Mouse (Mus musculus) heart, adult 11 months (tissue): ENCODE data around the gene Tecr.
A peak's percentile ranks its signal among the peaks of the same experiment; 100 is the strongest.

Experiments used
- DNase-seq: peaks from one replicate; pipeline ENCODE4 v3.0.0; 2022

The Tecr gene

DNA sequence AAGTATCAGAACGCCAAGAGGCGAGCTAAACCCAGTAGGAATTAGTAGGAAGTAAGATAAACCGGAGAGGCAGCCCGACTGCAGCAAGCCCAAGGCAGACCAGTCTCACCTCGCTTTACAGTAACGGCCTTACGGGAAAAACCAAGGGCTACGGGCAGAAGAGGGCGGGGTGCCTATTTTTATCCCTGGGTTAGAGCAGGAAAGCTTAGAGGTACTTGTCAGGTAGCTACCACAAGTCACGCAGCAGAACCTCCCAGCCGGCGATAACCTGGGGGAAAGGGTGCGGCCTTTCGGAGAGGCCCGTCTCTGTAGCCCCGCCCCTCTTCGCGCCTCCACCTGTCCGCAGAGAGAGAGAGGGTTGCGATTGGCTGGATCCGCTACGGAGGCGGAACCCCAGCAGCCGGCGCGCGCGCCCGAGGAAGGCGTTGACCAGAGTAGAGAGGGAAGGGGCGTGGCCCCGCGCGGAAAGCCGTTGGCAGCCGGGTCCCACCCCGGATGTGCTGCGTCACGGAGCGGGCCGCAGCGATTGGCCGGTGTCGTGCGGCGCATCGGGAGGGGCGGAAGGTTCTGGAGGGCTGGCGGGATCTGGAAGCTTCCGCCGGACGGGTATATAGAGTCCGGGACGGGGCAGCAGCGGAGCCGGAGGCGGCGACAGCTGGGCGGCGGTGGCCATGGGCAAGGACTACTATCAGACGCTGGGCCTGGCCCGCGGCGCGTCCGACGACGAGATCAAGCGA is at the start of gene Tecr, which contains the start of gene Dnajb1:
Gene Tecr (minus strand): TSS at position 311 of the 737 bp plus-strand sequence.
Gene Dnajb1 (plus strand): TSS at position 533 of the 737 bp plus-strand sequence.
- DNase-seq = peak; percentile 100

DNA sequence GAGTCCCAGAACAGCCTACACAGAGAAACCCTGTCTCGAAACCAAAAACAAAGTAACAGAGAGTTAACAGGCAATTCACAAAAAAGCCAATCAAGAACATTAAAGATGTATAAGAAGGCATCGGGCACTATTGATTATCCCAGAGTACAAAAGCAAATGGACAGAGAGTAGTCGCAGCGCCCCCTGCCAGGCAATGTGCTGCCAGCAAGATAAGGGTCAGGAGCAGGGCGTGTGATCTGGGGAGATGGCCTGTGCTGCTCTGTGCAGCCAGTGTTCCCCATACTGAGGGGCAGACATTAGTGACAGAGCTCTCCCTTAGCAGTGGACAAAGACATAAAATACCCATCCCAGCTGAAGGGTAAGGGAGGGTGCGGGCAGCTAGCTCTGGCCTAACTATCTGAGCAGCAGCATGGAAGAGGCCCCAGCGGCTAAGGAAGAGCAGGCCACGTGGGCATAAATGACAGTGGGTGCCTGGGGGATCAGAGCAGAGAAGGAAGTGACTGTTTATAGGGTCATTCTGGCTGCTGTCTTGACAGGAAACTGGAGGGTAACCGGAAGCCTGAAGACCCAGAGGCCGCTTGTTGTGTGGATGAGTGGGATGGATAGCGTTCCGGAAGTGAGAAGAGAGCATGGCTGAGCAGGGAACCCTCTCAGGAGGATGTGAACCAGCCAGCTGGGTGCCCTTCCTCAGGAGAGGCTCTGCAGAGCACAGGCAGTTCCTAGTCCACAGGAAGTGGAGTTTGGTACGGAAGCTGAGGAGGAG is 48.9 kb upstream of the Tecr start:
- peak; percentile 97 for DNase-seq

- DNase-seq = peak; percentile 90
These were observed 48.3 kb upstream of the Tecr start for GRCm38 (mm10) chr8:83656043-83656442.

GRCm38 (mm10) chr8:83654725-83655124 is 47.0 kb upstream of the Tecr start:
- peak; percentile 88 for DNase-seq

GRCm38 (mm10) chr8:83653662-83654017 is 45.9 kb upstream of the Tecr start:
- DNase-seq = no peak

DNA sequence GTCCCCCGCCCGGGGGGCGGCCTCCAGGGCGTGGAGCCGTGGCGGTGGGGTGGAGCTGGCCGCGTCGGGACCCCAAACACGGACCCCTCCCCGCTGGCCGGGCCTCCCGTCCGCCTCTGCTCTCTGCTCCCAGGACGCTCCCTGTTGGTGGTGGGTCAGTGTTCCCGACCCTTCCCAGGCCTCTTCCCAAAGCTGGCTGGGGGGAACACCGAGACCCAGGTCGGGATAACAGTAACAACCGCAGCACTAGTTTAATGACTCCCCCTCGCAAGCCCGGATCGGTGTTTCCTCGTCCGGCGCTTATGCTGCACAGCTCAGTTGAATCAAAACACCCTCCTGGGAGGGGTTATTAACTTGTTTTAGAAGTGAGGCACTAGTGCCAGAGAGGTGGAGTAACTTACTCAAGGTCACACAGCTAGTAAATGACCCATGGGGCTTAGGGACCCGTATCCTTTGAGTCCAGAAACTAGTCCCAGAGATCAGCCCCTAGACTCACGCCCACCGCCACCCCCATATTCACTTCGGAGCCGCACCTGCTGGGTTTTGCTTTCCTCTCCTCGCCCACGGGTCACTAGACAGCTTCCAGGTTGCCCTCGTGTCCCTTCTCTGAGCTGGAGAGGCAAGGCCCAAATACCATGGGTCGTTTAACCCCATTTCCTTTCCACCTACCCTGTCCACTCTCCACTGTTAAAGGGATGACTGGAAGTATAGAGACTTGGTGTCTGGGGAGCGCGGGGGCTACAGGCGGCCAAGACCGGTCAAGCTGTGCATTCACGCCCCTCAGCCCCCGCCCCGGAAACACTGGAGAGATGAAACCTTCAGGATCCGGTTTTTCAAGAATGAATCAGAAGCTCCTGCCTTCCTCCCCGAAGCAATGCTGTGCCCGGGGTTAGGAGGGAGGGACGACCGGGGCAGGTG is 45.2 kb upstream of the Tecr start:
- DNase-seq = peak; percentile 96

GRCm38 (mm10) chr8:83652030-83652743 is 44.4 kb upstream of the Tecr start, which contains the start of gene Gipc1:
Gipc1 (plus strand) TSS chr8:83652677.
- peak; percentile 100 for DNase-seq

DNA sequence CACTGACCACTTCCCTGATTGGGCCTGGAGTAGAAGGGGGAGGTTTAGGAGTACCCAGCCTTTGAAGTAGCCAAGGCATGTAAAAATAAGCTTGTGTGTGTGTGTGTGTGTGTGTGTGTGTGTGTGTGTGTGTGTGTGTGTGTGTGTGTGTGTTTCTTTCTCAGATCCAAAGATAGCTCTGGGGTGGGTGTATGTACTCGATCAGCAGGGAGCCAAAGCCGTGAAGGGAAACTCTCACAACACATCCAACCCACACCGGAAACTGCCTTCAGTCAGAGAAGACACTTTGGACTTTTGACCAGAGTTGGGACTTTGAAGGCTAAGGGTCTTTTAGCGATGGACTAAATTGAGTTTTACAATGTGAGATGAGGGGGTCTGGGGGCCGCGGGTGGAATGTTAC is 41.9 kb upstream of the Tecr start:
- peak; percentile 75 for DNase-seq

DNA sequence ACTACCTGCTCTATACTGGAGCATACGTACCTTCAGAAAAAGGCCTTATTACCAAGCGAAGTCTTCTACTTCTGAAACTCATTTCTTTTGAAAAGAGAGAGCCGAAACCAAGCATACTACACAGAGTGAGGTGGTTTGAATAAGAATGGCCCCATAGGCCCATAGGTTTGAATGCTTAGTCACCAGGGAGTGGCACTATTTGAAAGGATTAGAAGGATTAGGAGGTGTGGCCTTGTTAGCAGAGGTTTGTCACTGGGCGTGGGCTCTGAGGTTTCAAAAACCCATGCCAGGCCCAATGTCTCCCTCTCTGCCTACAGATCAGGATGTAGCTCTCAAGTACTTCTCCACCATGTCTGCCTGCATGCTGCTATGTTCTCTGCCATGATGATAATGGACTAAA is 40.3 kb upstream of the Tecr start:
- DNase-seq = peak; percentile 5

- DNase-seq = peak; percentile 74
These were observed 39.7 kb upstream of the Tecr start for GRCm38 (mm10) chr8:83647511-83647910.

DNA sequence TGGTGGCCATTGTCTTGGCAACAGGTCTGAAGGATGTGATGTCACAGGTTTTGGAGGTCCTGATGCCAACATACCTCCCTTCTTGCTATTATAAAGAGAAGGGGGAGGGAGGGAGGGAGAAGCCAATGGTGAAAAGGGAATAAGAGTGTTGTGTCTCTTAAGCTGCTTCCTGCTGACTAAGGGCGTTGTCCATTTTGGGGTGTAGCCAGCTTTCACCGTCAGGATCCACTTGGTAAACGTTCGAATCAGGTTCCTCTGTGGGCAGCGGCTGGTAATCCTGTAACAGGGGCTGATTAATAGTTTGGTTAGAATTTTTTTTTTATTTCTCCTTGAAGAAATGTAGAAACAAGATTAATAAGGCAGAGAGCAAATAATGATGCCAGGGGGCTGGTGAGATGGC is 31.9 kb upstream of the Tecr start:
- DNase-seq = no peak

DNA sequence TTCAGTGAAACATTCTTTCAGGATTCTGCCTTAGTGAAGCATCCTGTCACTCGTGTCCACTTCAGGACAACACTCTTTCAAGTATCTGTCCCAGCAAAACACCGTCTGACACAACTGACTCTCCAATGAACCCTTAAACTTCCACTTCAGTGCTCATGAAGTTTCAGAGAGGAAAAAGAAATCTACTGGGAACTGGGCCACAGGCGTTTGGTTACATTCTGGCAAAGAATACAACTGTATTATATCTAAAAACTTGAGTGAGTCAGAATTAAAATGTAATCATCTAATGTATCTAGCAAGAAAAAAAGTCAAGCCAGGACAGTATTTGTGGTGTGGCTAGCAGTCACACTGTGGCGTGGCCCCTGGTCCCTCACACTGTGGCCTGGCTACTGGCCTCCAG is 31.1 kb upstream of the Tecr start:
- DNase-seq = no peak

GRCm38 (mm10) chr8:83632083-83632707 is 24.4 kb upstream of the Tecr start:
- DNase-seq = no peak

GRCm38 (mm10) chr8:83625676-83626299 is 18.0 kb upstream of the Tecr start:
- peak; percentile 80 for DNase-seq

- DNase-seq = peak; percentile 80
These were observed 17.0 kb upstream of the Tecr start for GRCm38 (mm10) chr8:83624739-83625138.

- peak; percentile 80 for DNase-seq
These were observed 15.8 kb upstream of the Tecr start for GRCm38 (mm10) chr8:83623549-83623948.

DNA sequence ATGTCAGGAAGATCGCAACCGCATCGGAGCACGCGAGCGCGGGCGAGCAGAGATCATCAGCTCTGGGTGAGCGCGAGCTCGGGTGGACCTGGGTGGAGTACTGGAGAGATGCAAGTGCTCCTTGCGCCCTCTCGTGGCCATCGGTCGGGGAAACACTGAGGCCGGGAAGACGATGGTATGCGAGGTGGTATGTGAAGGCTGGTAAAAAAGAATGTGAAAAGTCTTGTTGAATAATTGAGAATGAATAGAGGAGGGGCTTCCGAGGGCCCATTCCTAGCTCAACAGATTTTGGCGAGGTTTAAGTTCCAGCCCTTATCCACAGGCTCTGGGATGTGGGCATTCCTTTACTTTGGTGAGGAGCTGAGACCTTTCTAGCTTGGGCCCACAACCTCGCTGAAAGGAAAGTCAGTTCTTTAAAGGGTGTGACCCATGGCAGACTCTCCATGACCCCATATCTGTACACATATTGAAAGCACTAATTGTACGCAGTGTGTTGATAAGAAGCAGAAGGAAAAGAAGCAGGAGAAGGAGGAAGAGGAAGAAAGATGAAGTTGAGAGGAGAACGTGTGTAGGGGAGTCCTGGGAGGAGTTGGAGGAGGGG is 14.7 kb upstream of the Tecr start:
- DNase-seq = peak; percentile 97

- peak; percentile 74 for DNase-seq
These were observed 14.1 kb upstream of the Tecr start for GRCm38 (mm10) chr8:83621691-83622388.

DNA sequence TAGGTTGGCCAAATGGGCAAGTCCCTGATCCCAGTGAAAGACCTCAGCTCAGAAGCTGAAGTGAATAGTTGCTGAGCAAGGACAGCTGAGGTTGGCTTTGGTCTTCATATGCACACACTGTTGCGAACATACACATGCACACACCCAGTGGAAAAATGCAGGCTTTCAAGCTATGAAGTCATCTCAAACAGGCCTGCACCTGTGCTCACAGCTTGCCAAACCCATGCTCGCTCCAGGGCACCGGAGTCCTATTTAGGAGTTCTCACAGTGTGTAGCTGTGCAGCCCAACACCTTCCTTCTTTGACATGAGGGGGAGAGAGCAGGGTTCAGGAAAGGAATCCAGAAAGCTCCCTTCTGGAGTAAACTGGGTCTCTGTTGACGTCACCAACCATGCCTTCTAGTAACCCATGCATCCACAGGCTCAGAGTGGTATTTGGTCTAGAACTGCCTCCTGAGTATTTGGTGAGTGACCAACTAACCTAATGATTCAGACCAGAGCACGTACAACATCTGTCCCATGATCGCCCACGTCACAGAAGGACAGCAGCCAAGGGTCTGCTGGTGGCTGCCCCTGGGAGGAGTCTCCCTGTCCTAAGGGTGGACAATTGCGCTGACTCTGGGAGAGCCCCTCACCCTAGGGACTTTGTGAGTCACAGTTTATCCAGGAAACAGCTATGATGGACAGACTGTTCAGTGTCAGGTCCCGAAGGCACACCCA is 12.0 kb upstream of the Tecr start:
- peak; percentile 78 for DNase-seq

- peak; percentile 23 for DNase-seq
These were observed 10.8 kb upstream of the Tecr start for GRCm38 (mm10) chr8:83618566-83618965.
